Mouse (Mus musculus) heart, embryonic 13.5 days (tissue): ENCODE results near the gene Kbtbd2. TPM values are rescaled to one million over a fixed set of nuclear protein-coding genes. Genes with fewer than 3 reads are reported as not detected.

Experiments
- ATAC-seq: fragments of 200-750 bp; cut with Nextera tagmentation; 2 replicates; pipeline ENCODE4 v1.8.0; 2017; ENCODE audit warnings: moderate TSS enrichment; ENCODE audit not compliant: insufficient number of reproducible peaks, low FRiP score, low TSS enrichment; ENCODE audit errors: extremely low read depth
- H3K27ac ChIP-seq: fragments of 300-500 bp; sonication (generic); replicated peaks from 2 replicates; pipeline ENCODE4 v1.5.1; 2015; ENCODE audit warnings: moderate library complexity, mild to moderate bottlenecking, inconsistent platforms
- H3K27me3 ChIP-seq: fragments of 300-500 bp; sonication (generic); replicated peaks from 2 replicates; pipeline ENCODE4 v1.6.1; 2015; ENCODE audit warnings: mild to moderate bottlenecking, inconsistent platforms
- H3K36me3 ChIP-seq: fragments of 300-500 bp; sonication (generic); 2 replicates; pipeline ENCODE4 v1.6.1; 2015; ENCODE audit warnings: mild to moderate bottlenecking, inconsistent platforms
- H3K4me1 ChIP-seq: fragments of 300-500 bp; sonication (generic); 2 replicates; pipeline ENCODE4 v1.6.1; 2015; ENCODE audit warnings: inconsistent platforms
- H3K4me2 ChIP-seq: fragments of 300-500 bp; sonication (generic); 2 replicates; pipeline ENCODE4 v1.6.1; 2015; ENCODE audit warnings: inconsistent platforms, mild to moderate bottlenecking, moderate library complexity
- H3K4me3 ChIP-seq: fragments of 300-500 bp; sonication (generic); 2 replicates; pipeline ENCODE4 v1.5.1; 2015; ENCODE audit warnings: moderate library complexity, mild to moderate bottlenecking, inconsistent platforms
- H3K9ac ChIP-seq: fragments of 300-500 bp; sonication (generic); 2 replicates; pipeline ENCODE4 v1.6.1; 2015; ENCODE audit warnings: inconsistent platforms, mild to moderate bottlenecking, moderate library complexity
- H3K9me3 ChIP-seq: fragments of 300-500 bp; sonication (generic); 2 replicates; pipeline ENCODE4 v1.6.1; 2016; ENCODE audit warnings: inconsistent platforms
- WGBS: fragments of 180-500 bp; shearing (Covaris S2); methylation state at CpG from one replicate; pipeline ENCODE4 v1.1.7; 2015; ENCODE audit warnings: mixed read lengths; 5-methylcytosine and 5-hydroxymethylcytosine counted together
- polyA plus RNA-seq: library from polyadenylated mRNA; unstranded; fragments of >200 nt; fragmentation: Nextera tagmentation; extraction: Ambion mirVana; gene quantifications from 2 replicates; pipeline ENCODE4 v1.2.1, GENCODE M21; 2015

Kbtbd2 gene
- 28.5 and 29.5 TPM in 2 replicates for polyA plus RNA-seq

DNA sequence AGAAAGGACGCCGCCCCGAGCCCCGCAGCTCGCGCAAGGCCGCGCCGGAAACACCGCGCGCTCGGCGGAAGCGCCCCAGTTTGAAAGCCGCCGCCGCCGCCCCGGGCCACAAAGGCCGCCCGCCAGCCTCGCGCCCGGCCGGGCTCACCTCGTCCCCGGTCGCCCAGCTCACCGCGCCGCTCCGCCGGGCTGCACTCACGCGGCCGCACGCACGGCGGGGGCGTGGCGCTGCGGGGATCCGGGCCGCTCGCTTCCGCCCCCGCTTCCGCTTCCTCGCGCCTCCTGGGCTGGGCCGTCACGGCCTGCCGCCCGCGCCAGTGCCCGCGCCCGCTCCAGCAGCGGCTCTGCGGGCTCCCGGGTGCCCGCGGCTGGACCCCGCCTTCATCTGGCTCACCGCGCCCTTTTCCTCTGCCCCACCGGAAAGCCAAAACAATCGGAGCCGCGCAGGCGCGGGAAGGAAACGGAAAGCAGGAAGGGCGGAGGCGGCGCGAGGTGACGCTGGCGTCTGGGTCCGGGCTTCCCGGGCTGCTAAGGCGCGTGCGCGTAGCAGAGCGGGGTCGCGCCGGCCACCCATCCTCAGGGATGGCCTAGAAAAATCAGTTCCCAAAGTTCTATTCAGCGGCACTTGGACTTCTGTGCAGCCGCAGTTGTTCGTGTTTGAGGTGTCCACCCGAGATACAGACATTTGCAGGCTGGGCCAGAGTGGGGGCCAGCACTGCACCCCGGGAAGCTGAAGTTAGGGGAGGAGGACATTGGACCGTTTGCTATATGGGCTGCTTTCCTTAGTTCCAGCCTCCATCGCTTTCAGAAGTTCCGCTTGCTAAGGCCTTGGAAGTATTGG is at the start of gene Kbtbd2:
TSS of gene Kbtbd2 (minus strand) at position 503 of the 841 bp plus-strand sequence.
- H3K9me3 ChIP-seq: no peaks in the 10 kb centered on the region
- H3K27ac ChIP-seq: peak within 1 kb of the TSS; percentile 100
- under 1% methylated on average over 95 of the region's 98 CpGs for WGBS
- H3K36me3 ChIP-seq: no peaks in the 10 kb centered on the region
- H3K4me1 ChIP-seq: peaks cover 36% of the 10 kb centered on the region
- H3K9ac ChIP-seq: peak within 1 kb of the TSS; percentile 98
- peak; percentile 87 for ATAC-seq
- H3K4me2 ChIP-seq: peak within 1 kb of the TSS; percentile 88
- H3K27me3 ChIP-seq: no peaks in the 10 kb centered on the region
- H3K4me3 ChIP-seq: peak within 1 kb of the TSS; percentile 89

DNA sequence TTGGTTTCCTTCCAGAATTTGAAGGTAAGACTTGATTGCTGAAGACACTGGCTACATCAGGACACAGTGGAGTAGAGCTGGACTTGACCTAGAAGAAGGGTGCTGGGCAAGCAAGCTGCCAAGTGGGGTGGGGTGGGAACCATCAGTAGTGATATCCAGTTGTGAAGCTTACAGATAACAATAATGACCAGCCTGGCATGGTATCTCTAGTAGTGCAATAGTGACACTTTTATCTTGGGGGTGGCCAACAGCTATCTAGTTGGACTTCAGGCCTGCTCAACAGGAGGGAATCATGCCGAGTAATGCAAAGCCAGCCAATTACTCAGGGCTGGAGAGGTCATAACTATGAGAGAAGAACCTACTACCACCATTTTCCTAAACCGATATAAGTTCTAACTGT is 46.8 kb upstream of the Kbtbd2 start:
- H3K9me3 ChIP-seq: no peaks in the 10 kb centered on the region
- H3K4me2 ChIP-seq: no peak overlapping the region
- H3K36me3 ChIP-seq: peaks cover 29% of the 10 kb centered on the region
- H3K27ac ChIP-seq: no peak overlapping the region
- ATAC-seq: no peak
- H3K27me3 ChIP-seq: no peaks in the 10 kb centered on the region
- no peak overlapping the region for H3K4me3 ChIP-seq
- WGBS: 60% methylated on average over 2 of the region's 2 CpGs
- peaks cover 23% of the 10 kb centered on the region for H3K4me1 ChIP-seq
- H3K9ac ChIP-seq: no peak overlapping the region

- no peaks in the 10 kb centered on the region for H3K9me3 ChIP-seq
- no peaks in the 10 kb centered on the region for H3K27me3 ChIP-seq
- 72% methylated on average over 3 of the region's 3 CpGs for WGBS
- H3K36me3 ChIP-seq: peaks cover 35% of the 10 kb centered on the region
- H3K9ac ChIP-seq: no peak overlapping the region
- H3K4me2 ChIP-seq: no peak overlapping the region
- H3K27ac ChIP-seq: no peak overlapping the region
- H3K4me1 ChIP-seq: peaks cover 12% of the 10 kb centered on the region
- no peak for ATAC-seq
- H3K4me3 ChIP-seq: no peak overlapping the region
Measured at GRCm38 (mm10) chr6:56843229-56843628, 45.6 kb upstream of the Kbtbd2 start.

DNA sequence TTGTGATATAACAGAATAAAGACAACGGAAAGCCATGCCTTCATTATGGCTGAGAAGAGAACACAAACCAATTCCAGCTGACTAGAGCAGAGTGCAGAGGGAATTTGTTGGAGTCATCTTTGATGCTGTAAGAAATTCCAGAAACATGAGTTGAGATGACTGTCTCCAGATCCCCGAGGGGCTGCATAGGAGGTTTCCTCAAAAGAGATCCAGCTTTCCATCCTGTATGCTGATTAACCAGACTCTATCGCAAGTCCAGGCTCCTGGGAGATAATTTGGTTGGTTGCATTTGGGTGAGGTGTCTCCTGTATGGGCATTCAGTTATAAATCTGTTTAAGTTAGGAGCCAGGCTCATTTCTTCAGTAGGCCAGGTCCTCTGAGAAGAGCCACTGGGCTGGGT is 40.0 kb upstream of the Kbtbd2 start:
- Histone ChIP-seq H3K4me3 (no peak overlapping the region), H3K27ac (no peak overlapping the region), H3K4me2 (no peak overlapping the region), H3K9ac (no peak overlapping the region), H3K36me3 (peaks cover 50% of the 10 kb centered on the region), H3K27me3 (no peaks in the 10 kb centered on the region), H3K4me1 (peaks cover 17% of the 10 kb centered on the region), H3K9me3 (no peaks in the 10 kb centered on the region)
- no peak for ATAC-seq
- 81% methylated on average over 3 of the region's 3 CpGs for WGBS

GRCm38 (mm10) chr6:56837166-56837565 is 39.6 kb upstream of the Kbtbd2 start:
- Histone ChIP-seq H3K9me3 (no peaks in the 10 kb centered on the region), H3K4me2 (no peak overlapping the region), H3K36me3 (peaks cover 50% of the 10 kb centered on the region), H3K4me3 (no peak overlapping the region), H3K9ac (no peak overlapping the region), H3K27ac (no peak overlapping the region), H3K4me1 (peaks cover 17% of the 10 kb centered on the region), H3K27me3 (no peaks in the 10 kb centered on the region)
- 87% methylated on average over 12 of the region's 12 CpGs for WGBS
- no peak for ATAC-seq

GRCm38 (mm10) chr6:56835532-56835931 is 37.9 kb upstream of the Kbtbd2 start:
- Histone ChIP-seq H3K4me1 (peaks cover 17% of the 10 kb centered on the region), H3K9me3 (no peaks in the 10 kb centered on the region), H3K4me2 (no peak overlapping the region), H3K4me3 (no peak overlapping the region), H3K9ac (no peak overlapping the region), H3K27ac (no peak overlapping the region), H3K36me3 (peaks cover 44% of the 10 kb centered on the region), H3K27me3 (no peaks in the 10 kb centered on the region)
- no peak for ATAC-seq
- 83% methylated on average over 10 of the region's 10 CpGs for WGBS

DNA sequence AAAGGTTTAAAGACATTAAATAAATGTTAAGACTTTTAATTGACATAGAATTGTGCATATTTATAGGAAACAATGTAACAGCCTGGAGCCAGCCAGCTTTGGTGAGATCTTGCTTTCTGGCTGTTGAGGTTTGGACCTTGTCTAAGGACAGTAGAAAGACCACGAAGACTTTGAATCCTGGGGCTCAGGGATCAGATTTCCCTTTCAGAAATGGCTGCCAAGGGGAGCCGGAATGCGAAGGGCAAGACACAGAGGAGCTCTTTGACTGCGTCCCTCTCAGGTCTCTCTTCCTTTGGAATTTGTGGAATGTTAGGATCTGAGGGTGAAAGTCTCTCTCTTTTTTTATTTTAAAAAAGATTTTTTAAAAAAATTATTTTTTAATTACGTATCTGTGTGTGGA is 37.2 kb upstream of the Kbtbd2 start:
- Histone ChIP-seq H3K27me3 (no peaks in the 10 kb centered on the region), H3K36me3 (peaks cover 38% of the 10 kb centered on the region), H3K4me2 (no peak overlapping the region), H3K9me3 (no peaks in the 10 kb centered on the region), H3K27ac (no peak overlapping the region), H3K9ac (no peak overlapping the region), H3K4me1 (peaks cover 17% of the 10 kb centered on the region), H3K4me3 (no peak overlapping the region)
- ATAC-seq: no peak
- WGBS: 67% methylated on average over 5 of the region's 5 CpGs

GRCm38 (mm10) chr6:56832830-56833229 is 35.2 kb upstream of the Kbtbd2 start:
- Histone ChIP-seq H3K27me3 (no peaks in the 10 kb centered on the region), H3K36me3 (peaks cover 28% of the 10 kb centered on the region), H3K27ac (0 out of 2 replicates have a peak overlapping the region, but pooled peaks have one; percentile 28), H3K9ac (peak overlapping the region; percentile 92), H3K4me3 (peak overlapping the region; percentile 83), H3K4me1 (peaks cover 17% of the 10 kb centered on the region), H3K4me2 (peak overlapping the region; percentile 80), H3K9me3 (no peaks in the 10 kb centered on the region)
- ATAC-seq: no peak

DNA sequence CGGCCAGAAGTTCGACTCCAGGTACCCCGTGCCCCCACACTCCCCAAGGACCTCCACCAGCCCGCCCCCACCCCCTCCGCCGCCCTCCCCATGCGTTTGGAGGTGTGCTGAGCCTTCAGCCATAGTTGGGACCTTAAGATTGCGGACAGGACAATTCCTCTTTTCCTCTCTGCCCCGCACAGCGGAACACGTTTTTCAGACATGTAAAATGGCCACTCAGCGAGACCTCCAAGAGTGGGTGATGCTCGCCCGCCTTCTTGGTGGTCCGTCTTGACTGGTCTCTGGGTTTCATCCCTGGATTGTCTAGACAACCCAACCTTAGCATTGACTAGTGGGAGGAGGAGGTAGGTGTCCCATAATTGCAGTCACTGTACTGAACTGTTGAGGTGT is 34.8 kb upstream of the Kbtbd2 start:
- H3K36me3 ChIP-seq: peaks cover 24% of the 10 kb centered on the region
- 2% methylated on average over 15 of the region's 15 CpGs for WGBS

GRCm38 (mm10) chr6:56831697-56832406 is 34.2 kb upstream of the Kbtbd2 start, which contains the start of gene Fkbp9:
TSS of gene Fkbp9 (plus strand) at chr6:56832059.
- H3K9me3 ChIP-seq: no peaks in the 10 kb centered on the region
- WGBS: 2% methylated on average over 52 of the region's 58 CpGs
- ATAC-seq: peak; percentile 92; the same call in 1 of the 2 replicates
- H3K4me1 ChIP-seq: peaks cover 17% of the 10 kb centered on the region
- H3K4me3 ChIP-seq: peak within 1 kb of the TSS; percentile 83
- H3K9ac ChIP-seq: peak within 1 kb of the TSS; percentile 92
- H3K36me3 ChIP-seq: peaks cover 19% of the 10 kb centered on the region
- peak within 1 kb of the TSS; percentile 90 for H3K27ac ChIP-seq
- peak within 1 kb of the TSS; percentile 80 for H3K4me2 ChIP-seq
- no peaks in the 10 kb centered on the region for H3K27me3 ChIP-seq

More for the DNA sequence above, 34.8 kb upstream of the Kbtbd2 start:
- Histone ChIP-seq H3K4me3 (peak overlapping the region; percentile 83), H3K9me3 (no peaks in the 10 kb centered on the region), H3K27me3 (no peaks in the 10 kb centered on the region), H3K9ac (peak overlapping the region; percentile 92), H3K4me1 (peaks cover 17% of the 10 kb centered on the region), H3K4me2 (peak overlapping the region; percentile 80), H3K27ac (peak overlapping the region; percentile 90)
- no peak for ATAC-seq

GRCm38 (mm10) chr6:56825657-56826056 is 28.0 kb upstream of the Kbtbd2 start:
- Histone ChIP-seq H3K27me3 (no peaks in the 10 kb centered on the region), H3K4me2 (no peak overlapping the region), H3K4me3 (no peak overlapping the region), H3K9me3 (no peaks in the 10 kb centered on the region), H3K9ac (no peak overlapping the region), H3K27ac (no peak overlapping the region), H3K36me3 (no peaks in the 10 kb centered on the region), H3K4me1 (no peaks in the 10 kb centered on the region)
- WGBS: 48% methylated on average over 3 of the region's 3 CpGs
- ATAC-seq: no peak
